Comparison of ENCODE assay signal across 23 mouse cellular contexts in genomic region chr4:100194136-100194535, GRCm38 (mm10).
DNase-seq lines count a peak whose midpoint lies in the region; ATAC-seq and TF ChIP-seq lines count a peak whose summit lies in the region.
"Had no signal": no experiment of that assay in that cellular context is flagged by ENCODE, and none has a peak within 500 bp of the region (broad histone marks: within the 10 kb centered on the region; RNA-seq: fewer than 3 reads in every experiment).

No protein-coding gene starts in this region.

- no peaks in the 10 kb centered on the region for H3K36me3 ChIP-seq in forebrain, postnatal 0 days (ENCODE audit: insufficient read depth)
- H3K36me3 ChIP-seq in forebrain, embryonic 11.5 days (ENCODE audit: control insufficient read depth, insufficient read depth, low read length) = no peaks in the 10 kb centered on the region
- H3K36me3 ChIP-seq in midbrain, embryonic 16.5 days (ENCODE audit: control insufficient read depth, insufficient read depth, low read length) = no peaks in the 10 kb centered on the region
- H3K36me3 ChIP-seq: embryonic facial prominence, embryonic 13.5 days; embryonic facial prominence, embryonic 15.5 days; forebrain, embryonic 10.5 days; forebrain, embryonic 15.5 days had no signal

- no peak for TF ChIP-seq CTCF in forebrain, postnatal 0 days (IDR thresholded peaks at IDR 0.05; ENCODE audit: low read depth)
- no peak for TF ChIP-seq CTCF in layer of hippocampus, adult 2 months (conservative IDR thresholded peaks at IDR 0.05)
- no peak for TF ChIP-seq CTCF in brain, embryonic 14.5 days (IDR thresholded peaks at IDR 0.05; ENCODE audit: borderline replicate concordance, extremely low read depth, insufficient read depth, insufficient read length)

- H3K27me3 ChIP-seq in forebrain, postnatal 0 days (ENCODE audit: insufficient read depth, low read length) = no peaks in the 10 kb centered on the region
- no peaks in the 10 kb centered on the region for H3K27me3 ChIP-seq in forebrain, embryonic 11.5 days (ENCODE audit: control insufficient read depth, insufficient read depth, low read length)
- H3K27me3 ChIP-seq in midbrain, embryonic 16.5 days (ENCODE audit: control insufficient read depth, insufficient read depth, low read depth, low read length) = no peaks in the 10 kb centered on the region
- H3K27me3 ChIP-seq: embryonic facial prominence, embryonic 13.5 days; embryonic facial prominence, embryonic 15.5 days; forebrain, embryonic 15.5 days had no signal

- H3K4me1 ChIP-seq in forebrain, postnatal 0 days (ENCODE audit: insufficient read depth) = no peaks in the 10 kb centered on the region
- H3K4me1 ChIP-seq in forebrain, embryonic 11.5 days (replicated peaks; ENCODE audit: control insufficient read depth, insufficient read depth, low read length) = no peaks in the 10 kb centered on the region
- no peaks in the 10 kb centered on the region for H3K4me1 ChIP-seq in midbrain, embryonic 16.5 days (ENCODE audit: control insufficient read depth, insufficient read depth, low read length)
- H3K4me1 ChIP-seq: embryonic facial prominence, embryonic 15.5 days; forebrain, embryonic 10.5 days had no signal

- H3K4me2 ChIP-seq in forebrain, postnatal 0 days (ENCODE audit: low read depth) = no peak overlapping the region
- H3K4me2 ChIP-seq in forebrain, embryonic 11.5 days (ENCODE audit: low read depth, low read length, severe bottlenecking) = no peak overlapping the region
- H3K4me2 ChIP-seq in midbrain, embryonic 16.5 days (ENCODE audit: low read length) = no peak overlapping the region
- H3K4me2 ChIP-seq: embryonic facial prominence, embryonic 13.5 days; embryonic facial prominence, embryonic 15.5 days; forebrain, embryonic 15.5 days had no signal

- H3K4me3 ChIP-seq in forebrain, postnatal 0 days (ENCODE audit: low read depth, low read length) = no peak overlapping the region
- H3K4me3 ChIP-seq in forebrain, embryonic 11.5 days (ENCODE audit: low read depth, low read length) = no peak overlapping the region
- no peak overlapping the region for H3K4me3 ChIP-seq in layer of hippocampus, adult 2 months
- no peak overlapping the region for H3K4me3 ChIP-seq in midbrain, embryonic 16.5 days (ENCODE audit: low read depth, low read length)
- H3K4me3 ChIP-seq: embryonic facial prominence, embryonic 13.5 days; embryonic facial prominence, embryonic 15.5 days; erythroblast, embryonic 14.5 days; forebrain, embryonic 10.5 days; forebrain, embryonic 15.5 days had no signal

- peak; percentile 52 for DNase-seq in forebrain, postnatal 0 days
- no peak for DNase-seq in forebrain, embryonic 11.5 days (ENCODE audit: low spot score)
- DNase-seq in layer of hippocampus, adult 2 months (ENCODE audit: low spot score in 2 of 2) = peak in 1 of 2 experiments; percentile 30
- DNase-seq in layer of hippocampus, postnatal 25 days (ENCODE audit: extremely low spot score in 1 of 2, low spot score in 1 of 2) = no peak
- DNase-seq in brain, adult 2 months (ENCODE audit: low read depth, low spot score) = peak; percentile 46
- peak; percentile 35 for DNase-seq in brain, embryonic 14.5 days (ENCODE audit: low read depth)
- no peak for DNase-seq in thymus, postnatal 10 days (ENCODE audit: low spot score in 2 of 2)
- DNase-seq: adrenal gland, adult 2 months; adrenal gland, postnatal 10 days; adrenal gland, postnatal 25 days; cerebellum, adult 11 months; cerebellum, adult 18-20 months; cerebellum, adult 8-10 months; cerebellum, adult 9-11 months; cerebellum, postnatal 14 days; cerebellum, postnatal 36 days; embryo, embryonic 11 days had no signal

- TF ChIP-seq POLR2A in brain, embryonic 14.5 days (IDR thresholded peaks at IDR 0.05; ENCODE audit: borderline replicate concordance, extremely low read depth, insufficient read depth, insufficient read length, poor library complexity, severe bottlenecking) = no peak

- no peak overlapping the region for H3K9ac ChIP-seq in forebrain, postnatal 0 days
- no peak overlapping the region for H3K9ac ChIP-seq in forebrain, embryonic 11.5 days (ENCODE audit: low read length)
- H3K9ac ChIP-seq in midbrain, embryonic 16.5 days (ENCODE audit: low read depth, low read length) = no peak overlapping the region
- H3K9ac ChIP-seq: embryonic facial prominence, embryonic 13.5 days; embryonic facial prominence, embryonic 15.5 days; forebrain, embryonic 15.5 days had no signal

- H3K27ac ChIP-seq in forebrain, postnatal 0 days (ENCODE audit: low read depth, low read length) = no peak overlapping the region
- no peak overlapping the region for H3K27ac ChIP-seq in forebrain, embryonic 11.5 days (ENCODE audit: low read depth, low read length)
- peak overlapping the region; percentile 85 for H3K27ac ChIP-seq in layer of hippocampus, adult 2 months
- H3K27ac ChIP-seq in midbrain, embryonic 16.5 days (ENCODE audit: low read length) = no peak overlapping the region
- H3K27ac ChIP-seq: embryonic facial prominence, embryonic 13.5 days; embryonic facial prominence, embryonic 15.5 days; forebrain, embryonic 10.5 days; forebrain, embryonic 15.5 days had no signal

- peak; percentile 42 for ATAC-seq in forebrain, postnatal 0 days
- no peak for ATAC-seq in forebrain, embryonic 11.5 days (replicated peaks; ENCODE audit: low FRiP score)
- ATAC-seq in midbrain, embryonic 16.5 days = no peak
- ATAC-seq: forebrain, embryonic 15.5 days had no signal

- no peaks in the 10 kb centered on the region for H3K9me3 ChIP-seq in forebrain, postnatal 0 days (ENCODE audit: low read length)
- H3K9me3 ChIP-seq in forebrain, embryonic 11.5 days (ENCODE audit: control insufficient read depth, low read length) = no peaks in the 10 kb centered on the region
- no peaks in the 10 kb centered on the region for H3K9me3 ChIP-seq in midbrain, embryonic 16.5 days (replicated peaks; ENCODE audit: control insufficient read depth, low read length, poor library complexity, severe bottlenecking)
- H3K9me3 ChIP-seq: embryonic facial prominence, embryonic 13.5 days; embryonic facial prominence, embryonic 15.5 days; forebrain, embryonic 10.5 days; forebrain, embryonic 15.5 days had no signal

- WGBS in forebrain, postnatal 0 days = 41% methylated on average over 3 of the region's 3 CpGs
- 84% methylated on average over 3 of the region's 3 CpGs for WGBS in forebrain, embryonic 11.5 days
- WGBS in midbrain, embryonic 16.5 days = 83% methylated on average over 3 of the region's 3 CpGs

Comparison
In these comparisons a context has a peak if more than half of its experiments do, and no peak if none do; other contexts are left out.
1. DNase-seq: peak in forebrain, postnatal 0 days (single experiment), brain, adult 2 months (single experiment) and brain, embryonic 14.5 days (single experiment); none in forebrain, embryonic 11.5 days (single experiment), layer of hippocampus, postnatal 25 days (0 of 2) and thymus, postnatal 10 days (0 of 2).